Mouse (Mus musculus) CH12.LX (cell line): ENCODE results near the gene Gm20388. TPM values are rescaled to one million over a fixed set of nuclear protein-coding genes. Genes with fewer than 3 reads are reported as not detected.

Experiments
- DNase-seq: peaks from one replicate; pipeline ENCODE4 v3.0.0-alpha.2; 2013; ENCODE audit errors: extremely low read depth
- H3K27ac ChIP-seq: 2 replicates; pipeline ENCODE4 v1.5.1; 2012; ENCODE audit warnings: low read depth, mild to moderate bottlenecking, control low read depth, moderate library complexity; ENCODE audit not compliant: insufficient read depth
- H3K27me3 ChIP-seq: replicated peaks from 2 replicates; pipeline ENCODE3; 2012; ENCODE audit warnings: inconsistent platforms
- H3K36me3 ChIP-seq, 2 experiments: replicated peaks in 1 of 2; 2 replicates each; pipeline versions ENCODE3 to v1.6.1; 2012; ENCODE audit warnings: inconsistent platforms in 1 of 2, low read length in 1 of 2, mild to moderate bottlenecking in 1 of 2, mixed read lengths in 1 of 2, moderate library complexity in 1 of 2; ENCODE audit not compliant: control insufficient read depth in 1 of 2, insufficient read depth in 1 of 2
- H3K4me1 ChIP-seq, 2 experiments: 2 replicates each; pipeline ENCODE4 v1.6.1; 2012; ENCODE audit warnings: inconsistent platforms in 1 of 2, moderate library complexity in 1 of 2; ENCODE audit not compliant: insufficient read depth in 2 of 2, control insufficient read depth in 1 of 2
- H3K4me2 ChIP-seq: 2 replicates; pipeline ENCODE4 v1.6.1; 2012; ENCODE audit warnings: low read depth, mild to moderate bottlenecking, control low read depth; ENCODE audit not compliant: poor library complexity, insufficient read depth, severe bottlenecking
- H3K4me3 ChIP-seq, 3 experiments: fragments of 150-350 bp in 1 of 3; sonication (generic) in 1 of 3; replicated peaks in 1 of 3; 2 replicates each; pipeline versions ENCODE3 to v1.5.1; 2011 to 2012; ENCODE audit warnings: low read depth in 2 of 3, low read length in 2 of 3, mild to moderate bottlenecking in 2 of 3, moderate library complexity in 2 of 3, control low read depth in 1 of 3, improper control_type of control experiment in 1 of 3, inconsistent platforms in 1 of 3, mixed read lengths in 1 of 3; ENCODE audit not compliant: poor library complexity in 1 of 3
- H3K79me2 ChIP-seq: replicated peaks from 2 replicates; pipeline ENCODE4 v1.6.1; 2012; ENCODE audit warnings: mild to moderate bottlenecking, moderate library complexity; ENCODE audit not compliant: control insufficient read depth, poor library complexity, insufficient read depth, severe bottlenecking; ENCODE audit errors: extremely low read depth
- H3K9ac ChIP-seq: 2 replicates; pipeline ENCODE4 v1.6.1; 2012; ENCODE audit warnings: low read depth, mild to moderate bottlenecking, control low read depth, moderate library complexity; ENCODE audit not compliant: insufficient read depth
- H3K9me3 ChIP-seq: replicated peaks from 2 replicates; pipeline ENCODE3; 2012; ENCODE audit warnings: low read length, inconsistent platforms, mixed read lengths
- BHLHE40 ChIP-seq: IDR thresholded peaks from 2 replicates; pipeline ENCODE4 v1.6.1; 2011; ENCODE audit warnings: mild to moderate bottlenecking, low read depth, low read length, improper control_type of control experiment
- CTCF ChIP-seq, 2 experiments: IDR thresholded peaks in 1 of 2; conservative IDR thresholded peaks in 1 of 2; 2 replicates each; pipeline ENCODE4 v1.5.1; 2011 to 2012; ENCODE audit warnings: low read depth in 2 of 2, low read length in 2 of 2, improper control_type of control experiment in 1 of 2, inconsistent platforms in 1 of 2, mild to moderate bottlenecking in 1 of 2, moderate library complexity in 1 of 2
- ELF1 ChIP-seq: IDR thresholded peaks from 2 replicates; pipeline ENCODE4 v1.6.1; 2014; ENCODE audit warnings: low read depth, mild to moderate bottlenecking, inconsistent platforms, low read length, improper control_type of control experiment
- EP300 ChIP-seq: IDR thresholded peaks from 2 replicates; pipeline ENCODE4 v1.6.1; 2011; ENCODE audit warnings: low read length, improper control_type of control experiment
- GABPA ChIP-seq: IDR thresholded peaks from 2 replicates; pipeline ENCODE4 v1.6.1; 2012; ENCODE audit warnings: low read depth, low read length, improper control_type of control experiment, inconsistent platforms; ENCODE audit not compliant: insufficient replicate concordance
- IRF4 ChIP-seq: IDR thresholded peaks from 2 replicates; pipeline ENCODE4 v1.6.1; 2014; ENCODE audit warnings: low read depth, mild to moderate bottlenecking, inconsistent platforms, low read length, improper control_type of control experiment
- JUN ChIP-seq: IDR thresholded peaks from 2 replicates; pipeline ENCODE4 v1.6.1; 2011; ENCODE audit warnings: low read depth, mild to moderate bottlenecking, low read length, improper control_type of control experiment, moderate library complexity; ENCODE audit not compliant: insufficient read depth
- KAT2A ChIP-seq: IDR thresholded peaks from 2 replicates; pipeline ENCODE4 v1.6.1; 2012; ENCODE audit warnings: low read length, improper control_type of control experiment, inconsistent platforms; ENCODE audit not compliant: insufficient replicate concordance
- MAFK ChIP-seq: IDR thresholded peaks from 2 replicates; pipeline ENCODE4 v1.6.1; 2011; ENCODE audit warnings: low read length, improper control_type of control experiment; ENCODE audit not compliant: insufficient replicate concordance
- MXI1 ChIP-seq: IDR thresholded peaks from 2 replicates; pipeline ENCODE4 v1.6.1; 2011; ENCODE audit warnings: mild to moderate bottlenecking, low read depth, low read length, improper control_type of control experiment
- MYC ChIP-seq: IDR thresholded peaks from 2 replicates; pipeline ENCODE4 v1.6.1; 2011; ENCODE audit warnings: low read depth, mild to moderate bottlenecking, improper control_type of control experiment, low read length
- PAX5 ChIP-seq: IDR thresholded peaks from 2 replicates; pipeline ENCODE4 v1.6.1; 2012; ENCODE audit warnings: low read length, inconsistent platforms, mixed read lengths
- POLR2A ChIP-seq: IDR thresholded peaks from 2 replicates; pipeline ENCODE4 v1.6.1; 2011; ENCODE audit warnings: low read depth, mild to moderate bottlenecking, improper control_type of control experiment, low read length
- SIN3A ChIP-seq: IDR thresholded peaks from 2 replicates; pipeline ENCODE4 v1.6.1; 2012; ENCODE audit warnings: low read length, improper control_type of control experiment, inconsistent platforms
- SMC3 ChIP-seq: IDR thresholded peaks from 2 replicates; pipeline ENCODE4 v1.6.1; 2011; ENCODE audit warnings: low read depth, low read length, improper control_type of control experiment
- TBP ChIP-seq: conservative IDR thresholded peaks from 2 replicates; pipeline ENCODE4 v1.6.1; 2011; ENCODE audit warnings: low read depth, low read length, improper control_type of control experiment
- USF2 ChIP-seq: conservative IDR thresholded peaks from 2 replicates; pipeline ENCODE4 v1.6.1; 2011; ENCODE audit warnings: low read depth, low read length, improper control_type of control experiment
- ZKSCAN1 ChIP-seq: IDR thresholded peaks from 2 replicates; pipeline ENCODE4 v1.6.1; 2012; ENCODE audit warnings: low read depth, inconsistent platforms, low read length, improper control_type of control experiment, borderline replicate concordance
- dilution Hi-C: fragments of 300-500 bp; cut with MboI; formaldehyde crosslinking; loops from 2 replicates; pipeline ENCODE4 v1.14.3; 2020; ENCODE audit warnings: low sequenced_read_pairs; ENCODE audit not compliant: extremely low pct_unique_long_range_greater_than_20kb, extremely low pct_ligation_motif_present
- in situ Hi-C: fragments of 300-500 bp; cut with MboI; formaldehyde crosslinking; loops from 3 replicates; pipeline ENCODE4 v1.14.3; 2019; ENCODE audit warnings: low sequenced_read_pairs, low pct_ligation_motif_present, low pct_unique_long_range_greater_than_20kb, mixed read lengths
- polyA plus RNA-seq: library from polyadenylated mRNA; unstranded; fragments of >175 nt; gene quantifications from 2 replicates; pipeline ENCODE4 v1.2.1, GENCODE M21; 2012; ENCODE audit warnings: low read depth; ENCODE audit not compliant: insufficient read length
- total RNA-seq, 2 experiments: library from RNA; depleted of rRNA; stranded (reverse); fragments of 300-350 nt in 1 of 2; fragments of >200 nt in 1 of 2; gene quantifications; 2 replicates each; pipeline ENCODE4 v1.2.3; 2012 to 2014

The Gm20388 gene
- total and polyA plus RNA-seq, 3 experiments: 14.8 to 26.3 (median 22.2) TPM

DNA sequence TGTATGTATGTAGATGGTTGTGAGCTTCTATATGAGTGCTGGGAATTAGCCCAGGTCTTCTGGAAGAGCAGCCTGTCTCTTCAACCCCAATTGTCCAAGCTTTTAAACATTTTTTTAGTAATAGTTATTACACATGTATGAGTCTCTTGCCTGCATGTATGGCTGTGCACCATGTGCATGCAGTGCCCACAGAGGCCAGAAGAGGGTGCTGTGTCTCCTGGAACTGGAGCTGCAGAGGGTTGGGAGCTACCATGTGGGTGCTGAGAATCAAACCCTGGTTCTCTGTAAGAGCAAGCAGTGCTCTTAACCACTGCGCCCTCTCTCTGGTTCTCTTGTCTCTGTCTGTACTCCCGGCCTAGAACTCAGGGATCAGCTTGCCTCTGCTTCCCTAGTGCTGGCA lies 3222.3 kb downstream of the Gm20388 start:
- H3K4me2 ChIP-seq: no peak overlapping the region
- DNase-seq: no peak
- H3K4me3 ChIP-seq: no peak overlapping the region
- H3K36me3 ChIP-seq: no peaks in the 10 kb centered on the region
- no peak for TF ChIP-seq MAFK
- TF ChIP-seq ZKSCAN1: no peak
- TF ChIP-seq PAX5: no peak
- TF ChIP-seq SMC3: no peak
- TF ChIP-seq CTCF (conservative IDR thresholded peaks at IDR 0.05 in 1 of 2, IDR thresholded peaks at IDR 0.05 in 1 of 2; ENCODE audit: low read depth in 2 of 2, low read length in 2 of 2): peak in 1 of 2 experiments; percentile 20; a peak in 1 of 4 replicates
- dilution Hi-C loops: no loop called here
- in situ Hi-C loops: no loop called here
- H3K4me1 ChIP-seq: peaks cover 0 to 6% of the 10 kb centered on the region in 2 experiments; a peak in 2 of 4 replicates
- H3K9ac ChIP-seq: no peak overlapping the region
- no peak overlapping the region for H3K27ac ChIP-seq
- peaks cover 70% of the 10 kb centered on the region for H3K27me3 ChIP-seq
- H3K79me2 ChIP-seq: no peaks in the 10 kb centered on the region
- peaks cover 10% of the 10 kb centered on the region for H3K9me3 ChIP-seq

DNA sequence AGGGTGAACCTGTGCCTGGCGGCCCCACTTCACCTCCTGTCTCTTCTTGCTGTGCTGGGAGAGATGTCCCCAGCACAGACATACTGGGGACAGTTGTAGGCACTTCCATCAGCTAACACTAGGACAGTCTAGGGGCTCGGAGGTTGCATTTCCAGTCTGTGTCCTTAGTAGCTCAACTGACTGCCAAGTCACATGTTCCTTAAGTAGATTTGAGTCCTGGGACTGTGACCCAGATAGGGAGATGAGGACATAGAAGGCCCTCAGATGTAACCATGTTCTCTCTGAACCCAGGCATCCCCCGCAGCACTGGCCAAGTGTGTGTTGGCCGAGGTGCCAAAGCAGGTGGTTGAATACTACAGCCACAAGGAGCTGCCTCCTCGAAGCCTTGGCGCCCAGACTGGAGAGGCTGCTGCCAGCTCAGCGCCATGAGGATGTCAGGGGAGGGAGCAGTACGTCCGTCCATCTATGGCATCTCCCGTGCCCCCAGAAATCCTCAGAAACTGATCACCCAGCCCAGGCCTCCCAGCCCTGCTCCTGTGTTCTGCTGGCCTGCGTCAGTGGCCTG lies 3223.6 kb downstream of the Gm20388 start:
- peaks cover 57% of the 10 kb centered on the region for H3K27me3 ChIP-seq
- no peak overlapping the region for H3K9ac ChIP-seq
- H3K9me3 ChIP-seq: peaks cover 10% of the 10 kb centered on the region
- in situ Hi-C loops (no loop called here), dilution Hi-C loops (no loop called here)
- H3K4me3 ChIP-seq: no peak overlapping the region
- no peak overlapping the region for H3K27ac ChIP-seq
- TF ChIP-seq GABPA (no peak), BHLHE40 (no peak), MYC (no peak), USF2 (no peak), ELF1 (no peak), MXI1 (no peak), POLR2A (no peak), MAFK (no peak), EP300 (no peak), IRF4 (no peak)
- no peak overlapping the region for H3K4me2 ChIP-seq
- peaks cover 0 to 6% of the 10 kb centered on the region in 2 experiments; a peak in 2 of 4 replicates for H3K4me1 ChIP-seq
- H3K36me3 ChIP-seq: no peaks in the 10 kb centered on the region
- H3K79me2 ChIP-seq: no peaks in the 10 kb centered on the region
- no peak for DNase-seq

DNA sequence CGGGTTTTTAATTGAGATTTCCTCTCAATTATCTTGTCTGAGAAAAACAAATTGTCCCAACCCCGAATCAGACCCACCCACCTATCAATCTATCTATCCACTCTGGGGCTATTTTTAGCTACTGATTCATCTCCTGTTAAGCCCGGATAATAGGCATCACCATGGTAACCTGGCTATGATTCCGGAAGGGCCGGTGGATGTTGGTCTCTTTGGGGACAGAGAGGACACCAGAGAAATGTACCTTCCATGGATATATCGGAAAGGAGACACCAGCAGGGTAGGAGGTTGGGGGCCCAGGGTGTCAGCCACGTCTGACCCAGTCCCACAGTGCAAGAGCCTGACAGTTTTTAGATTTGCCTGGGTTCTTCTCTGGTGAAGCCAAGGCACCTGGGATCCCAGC lies 3224.8 kb downstream of the Gm20388 start:
- Histone ChIP-seq H3K9ac (no peak overlapping the region), H3K27ac (no peak overlapping the region), H3K4me1 (peaks cover 0 to 6% of the 10 kb centered on the region in 2 experiments; a peak in 2 of 4 replicates), H3K36me3 (no peaks in the 10 kb centered on the region), H3K4me3 (no peak overlapping the region), H3K27me3 (peaks cover 48% of the 10 kb centered on the region), H3K79me2 (no peaks in the 10 kb centered on the region), H3K4me2 (no peak overlapping the region), H3K9me3 (peaks cover 10% of the 10 kb centered on the region)
- no peak for TF ChIP-seq JUN
- TF ChIP-seq TBP: no peak
- no peak for TF ChIP-seq MAFK
- no peak for TF ChIP-seq CTCF (conservative IDR thresholded peaks at IDR 0.05 in 1 of 2, IDR thresholded peaks at IDR 0.05 in 1 of 2; ENCODE audit: low read depth in 2 of 2, low read length in 2 of 2)
- no peak for TF ChIP-seq PAX5
- TF ChIP-seq IRF4: no peak
- no peak for TF ChIP-seq KAT2A
- no peak for TF ChIP-seq SIN3A
- dilution Hi-C loops: no loop called here
- in situ Hi-C loops: no loop called here
- DNase-seq: no peak
